17 mouse cellular contexts compared by ENCODE assay signal in the genomic region with DNA sequence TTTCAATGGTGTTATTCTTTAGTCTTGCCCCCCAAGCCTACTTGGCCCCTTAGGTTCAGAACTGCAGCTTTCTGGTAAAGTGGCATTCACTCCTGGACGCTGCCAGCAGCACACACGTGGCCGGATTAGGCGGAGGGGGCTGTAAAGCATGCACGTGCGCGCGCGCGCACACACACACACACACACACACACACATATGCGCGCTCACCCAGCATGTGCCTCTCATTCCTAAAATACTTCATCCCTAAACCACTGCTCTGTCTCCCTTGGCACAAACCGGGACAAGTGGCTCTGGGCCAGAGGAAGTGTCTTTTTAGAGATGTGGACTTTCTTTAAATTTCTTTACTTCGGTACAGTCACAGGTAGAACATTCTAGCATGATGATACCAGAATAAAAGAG.
DNase-seq lines count a peak whose midpoint lies in the region; ATAC-seq and TF ChIP-seq lines count a peak whose summit lies in the region.
"Had no signal": no experiment of that assay in that cellular context is flagged by ENCODE, and none has a peak within 500 bp of the region (broad histone marks: within the 10 kb centered on the region; RNA-seq: fewer than 3 reads in every experiment).

No protein-coding gene starts in this region.

- TF ChIP-seq CTCF in heart, postnatal 0 days (IDR thresholded peaks at IDR 0.05; ENCODE audit: low read depth), result no peak
- TF ChIP-seq CTCF in heart, adult 2 months (IDR thresholded peaks at IDR 0.05), result no peak
- TF ChIP-seq CTCF in lung, embryonic 14.5 days (IDR thresholded peaks at IDR 0.05; ENCODE audit: low read depth), result no peak

- H3K36me3 ChIP-seq in heart, postnatal 0 days (replicated peaks; ENCODE audit: control insufficient read depth, insufficient read depth, low read length), result no peaks in the 10 kb centered on the region
- H3K36me3 ChIP-seq in heart, adult 2 months (ENCODE audit: control insufficient read depth, insufficient read depth, low read length), result 0 out of 2 replicates have a peak, but pooled peaks cover 3% of the 10 kb centered on the region
- no peaks in the 10 kb centered on the region for H3K36me3 ChIP-seq in lung, embryonic 14.5 days (ENCODE audit: insufficient read depth)
- H3K36me3 ChIP-seq in forebrain, embryonic 12.5 days (replicated peaks), result peaks cover 5% of the 10 kb centered on the region
- H3K36me3 ChIP-seq: lung, embryonic 15.5 days had no signal

- H3K4me2 ChIP-seq in heart, postnatal 0 days (ENCODE audit: low read depth, low read length), result peak overlapping the region; percentile 38
- no peak overlapping the region for H3K4me2 ChIP-seq in lung, embryonic 14.5 days
- H3K4me2 ChIP-seq in forebrain, embryonic 12.5 days, result no peak overlapping the region
- H3K4me2 ChIP-seq: liver, embryonic 11.5 days; lung, embryonic 15.5 days had no signal

- peak overlapping the region; percentile 48; the same call in 1 of the 2 replicates for H3K27ac ChIP-seq in heart, postnatal 0 days (ENCODE audit: low read depth)
- no peak overlapping the region for H3K27ac ChIP-seq in heart, adult 2 months
- H3K27ac ChIP-seq in lung, embryonic 14.5 days (ENCODE audit: low read depth), result no peak overlapping the region
- no peak overlapping the region for H3K27ac ChIP-seq in forebrain, embryonic 12.5 days
- H3K27ac ChIP-seq: lung, embryonic 15.5 days had no signal

- intact Hi-C loops in heart, adult 2 months (cut with DNase I), result no loop called here

- H3K9ac ChIP-seq in heart, postnatal 0 days (replicated peaks; ENCODE audit: low read depth, low read length), result no peak overlapping the region
- no peak overlapping the region for H3K9ac ChIP-seq in heart, adult 2 months (ENCODE audit: low read depth, low read length)
- H3K9ac ChIP-seq in lung, embryonic 14.5 days, result no peak overlapping the region
- H3K9ac ChIP-seq in forebrain, embryonic 12.5 days, result no peak overlapping the region
- H3K9ac ChIP-seq: kidney, embryonic 15.5 days; lung, embryonic 15.5 days had no signal

- no peaks in the 10 kb centered on the region for H3K79me2 ChIP-seq in heart, adult 2 months (replicated peaks; ENCODE audit: control insufficient read depth, insufficient read depth, low read length)

- H3K4me3 ChIP-seq in heart, postnatal 0 days (ENCODE audit: low read depth, low read length), result no peak overlapping the region
- no peak overlapping the region for H3K4me3 ChIP-seq in heart, adult 2 months
- H3K4me3 ChIP-seq in lung, embryonic 14.5 days (ENCODE audit: low read depth, low read length), result no peak overlapping the region
- no peak overlapping the region for H3K4me3 ChIP-seq in forebrain, embryonic 12.5 days (replicated peaks)
- H3K4me3 ChIP-seq: kidney, embryonic 15.5 days; lung, embryonic 15.5 days had no signal

- 38% methylated on average over 14 of the region's 14 CpGs for WGBS in heart, postnatal 0 days
- WGBS in heart, adult 2 months, result 61% methylated on average over 14 of the region's 14 CpGs
- WGBS in lung, embryonic 14.5 days, result 85% methylated on average over 14 of the region's 14 CpGs
- WGBS in forebrain, embryonic 12.5 days, result 89% methylated on average over 14 of the region's 14 CpGs

- TF ChIP-seq POLR2A in heart, adult 2 months (IDR thresholded peaks at IDR 0.05; ENCODE audit: insufficient read depth, low read depth, low read length), result no peak

- ATAC-seq in frontal cortex, adult (ENCODE audit: low TSS enrichment), result 0 out of 2 replicates have a peak, but pooled peaks have one; percentile 35
- ATAC-seq in heart, postnatal 0 days (ENCODE audit: insufficient read depth, low read depth), result peak; percentile 81
- no peak for ATAC-seq in lung, embryonic 14.5 days (ENCODE audit: insufficient read depth)
- ATAC-seq in forebrain, embryonic 12.5 days (ENCODE audit: low FRiP score), result no peak

- no peaks in the 10 kb centered on the region for H3K9me3 ChIP-seq in heart, postnatal 0 days (replicated peaks; ENCODE audit: control insufficient read depth, low read length)
- no peaks in the 10 kb centered on the region for H3K9me3 ChIP-seq in lung, embryonic 14.5 days (ENCODE audit: low read depth, low read length)
- no peaks in the 10 kb centered on the region for H3K9me3 ChIP-seq in forebrain, embryonic 12.5 days
- H3K9me3 ChIP-seq: kidney, embryonic 15.5 days; lung, embryonic 15.5 days had no signal

- H3K27me3 ChIP-seq in heart, postnatal 0 days (ENCODE audit: control insufficient read depth, insufficient read depth, low read length), result no peaks in the 10 kb centered on the region
- no peaks in the 10 kb centered on the region for H3K27me3 ChIP-seq in heart, adult 2 months (ENCODE audit: control insufficient read depth, insufficient read depth, low read length)
- H3K27me3 ChIP-seq in lung, embryonic 14.5 days (ENCODE audit: insufficient read depth, low read length), result no peaks in the 10 kb centered on the region
- no peaks in the 10 kb centered on the region for H3K27me3 ChIP-seq in forebrain, embryonic 12.5 days
- H3K27me3 ChIP-seq: kidney, embryonic 15.5 days; lung, embryonic 15.5 days; Patski had no signal

- no peak for DNase-seq in frontal cortex, adult 2 months (ENCODE audit: extremely low spot score in 1 of 2, low spot score in 1 of 2)
- DNase-seq in heart, postnatal 0 days (ENCODE audit: low spot score), result peak; percentile 69
- no peak for DNase-seq in heart, adult 2 months
- peak; percentile 32 for DNase-seq in lung, embryonic 14.5 days
- DNase-seq in lung, postnatal 36 days, result no peak
- no peak for DNase-seq in spleen, adult 18-20 months
- DNase-seq: adrenal gland, postnatal 36 days; cerebellum, adult 9-11 months; midbrain, embryonic 14.5 days; right cerebral cortex, adult 18-20 months; thymus, postnatal 4 days had no signal

- peak; percentile 70; the same call in 1 of the 2 replicates for TF ChIP-seq EP300 in heart, postnatal 0 days (IDR thresholded peaks at IDR 0.05; ENCODE audit: low read depth)
- TF ChIP-seq EP300 in heart, adult 2 months (IDR thresholded peaks at IDR 0.05; ENCODE audit: insufficient read depth, low read depth, low read length), result no peak

- H3K4me1 ChIP-seq in heart, postnatal 0 days (ENCODE audit: control insufficient read depth, insufficient read depth), result peaks cover 9% of the 10 kb centered on the region
- H3K4me1 ChIP-seq in heart, adult 2 months (ENCODE audit: control insufficient read depth, insufficient read depth, low read length), result peaks cover 19% of the 10 kb centered on the region
- H3K4me1 ChIP-seq in lung, embryonic 14.5 days (ENCODE audit: insufficient read depth), result peaks cover 10% of the 10 kb centered on the region
- peaks cover 7% of the 10 kb centered on the region; the same call in 1 of the 2 replicates for H3K4me1 ChIP-seq in forebrain, embryonic 12.5 days

Comparison
In these comparisons a context has a peak if more than half of its experiments do, and no peak if none do; other contexts are left out.
1. DNase-seq: peak in heart, postnatal 0 days (single experiment) and lung, embryonic 14.5 days (single experiment); none in frontal cortex, adult 2 months (0 of 2), heart, adult 2 months (0 of 2), lung, postnatal 36 days (single experiment) and spleen, adult 18-20 months (0 of 2).
2. ATAC-seq: peak in frontal cortex, adult (single experiment) and heart, postnatal 0 days (single experiment); none in lung, embryonic 14.5 days (single experiment) and forebrain, embryonic 12.5 days (single experiment).